Mouse (Mus musculus) heart, embryonic 10.5 days (tissue): ENCODE measurements around the gene Coq8a. TPM values are rescaled to one million over a fixed set of nuclear protein-coding genes. Genes with fewer than 3 reads are reported as not detected.

Source experiments
- DNase-seq: peaks from one replicate; pipeline ENCODE4 v3.0.0-alpha.2; 2017; ENCODE audit warnings: low spot score
- H3K27ac ChIP-seq: fragments of 300-500 bp; sonication (generic); 2 replicates; pipeline ENCODE4 v1.5.1; 2016; ENCODE audit warnings: mild to moderate bottlenecking
- H3K27me3 ChIP-seq: fragments of 300-500 bp; sonication (generic); 2 replicates; pipeline ENCODE4 v1.6.1; 2016; ENCODE audit warnings: mild to moderate bottlenecking; ENCODE audit not compliant: poor library complexity, insufficient read depth, severe bottlenecking
- H3K36me3 ChIP-seq: fragments of 300-500 bp; sonication (generic); 2 replicates; pipeline ENCODE4 v1.6.1; 2016; ENCODE audit warnings: mild to moderate bottlenecking, moderate library complexity
- H3K4me1 ChIP-seq: fragments of 300-500 bp; sonication (generic); 2 replicates; pipeline ENCODE4 v1.6.1; 2016; ENCODE audit warnings: mild to moderate bottlenecking
- H3K4me3 ChIP-seq: fragments of 300-500 bp; sonication (generic); 2 replicates; pipeline ENCODE4 v1.5.1; 2016; ENCODE audit warnings: mild to moderate bottlenecking, moderate library complexity
- H3K9me3 ChIP-seq: fragments of 300-500 bp; sonication (generic); 2 replicates; pipeline ENCODE4 v1.6.1; 2016; ENCODE audit warnings: mild to moderate bottlenecking, moderate library complexity
- WGBS: fragments of 180-500 bp; shearing (Covaris S2); methylation state at CpG from one replicate; pipeline ENCODE4 v1.1.7; 2016; 5-methylcytosine and 5-hydroxymethylcytosine counted together
- polyA plus RNA-seq: library from polyadenylated mRNA; unstranded; fragments of >200 nt; fragmentation: Nextera tagmentation; extraction: Ambion mirVana; gene quantifications from 2 replicates; pipeline ENCODE4 v1.2.1, GENCODE M21; 2016

Coq8a gene
- 4.0 and 8.2 TPM in 2 replicates for polyA plus RNA-seq

DNA sequence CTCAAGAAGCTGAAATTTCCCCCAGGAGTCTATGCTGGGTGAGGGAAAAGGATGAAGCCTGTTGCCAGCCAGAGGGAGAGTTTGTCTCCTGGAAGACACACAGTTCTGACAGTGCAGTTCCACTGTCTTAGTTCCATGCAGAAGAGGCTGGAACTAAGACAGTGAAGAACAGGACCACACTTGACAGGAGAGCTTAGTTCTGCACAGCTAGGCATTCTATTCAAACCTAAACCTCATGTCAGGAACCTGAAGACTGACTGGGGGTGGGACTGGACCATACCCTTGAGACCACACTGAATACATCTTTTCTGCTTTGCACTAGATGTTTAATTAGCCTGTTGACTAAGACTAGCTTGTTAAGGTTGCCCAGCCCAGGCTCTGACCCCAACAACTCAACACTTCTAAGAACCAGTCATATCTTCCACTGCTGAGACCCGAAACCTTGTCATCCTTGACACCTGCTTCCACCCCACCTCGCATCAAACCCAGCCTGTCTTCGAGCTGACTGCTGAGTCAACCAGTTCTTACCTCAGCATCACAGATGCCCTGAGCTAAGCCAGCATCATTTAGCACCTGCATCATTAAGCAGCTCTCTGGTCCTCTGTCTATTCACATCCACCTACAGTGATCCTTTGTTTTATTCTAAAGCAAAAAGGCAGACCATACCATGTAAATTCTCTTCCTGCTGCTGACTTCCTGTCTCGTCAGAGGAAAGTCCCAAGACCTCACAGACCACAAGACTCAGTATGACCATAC is at the start of gene Coq8a:
Gene Coq8a (minus strand): TSS at position 644 of the 756 bp plus-strand sequence.
- H3K4me3 ChIP-seq = no peak within 1 kb of the TSS
- DNase-seq = no peak
- no peaks in the 10 kb centered on the region for H3K9me3 ChIP-seq
- H3K36me3 ChIP-seq = no peaks in the 10 kb centered on the region
- peaks cover 7% of the 10 kb centered on the region; the same call in 1 of the 2 replicates for H3K27me3 ChIP-seq
- H3K27ac ChIP-seq = no peak within 1 kb of the TSS
- H3K4me1 ChIP-seq = peaks cover 16% of the 10 kb centered on the region
- WGBS = 55% methylated on average over 4 of the region's 4 CpGs

GRCm38 (mm10) chr1:180248593-180249146 is 49.3 kb upstream of the Coq8a start:
- peaks cover 7% of the 10 kb centered on the region; the same call in 1 of the 2 replicates for H3K36me3 ChIP-seq
- no peaks in the 10 kb centered on the region for H3K9me3 ChIP-seq
- 41% methylated on average over 7 of the region's 7 CpGs for WGBS
- no peak overlapping the region for H3K4me3 ChIP-seq
- H3K27me3 ChIP-seq = no peaks in the 10 kb centered on the region; the same call in 1 of the 2 replicates
- DNase-seq = no peak
- peak overlapping the region; percentile 69 for H3K27ac ChIP-seq
- peaks cover 61% of the 10 kb centered on the region for H3K4me1 ChIP-seq

DNA sequence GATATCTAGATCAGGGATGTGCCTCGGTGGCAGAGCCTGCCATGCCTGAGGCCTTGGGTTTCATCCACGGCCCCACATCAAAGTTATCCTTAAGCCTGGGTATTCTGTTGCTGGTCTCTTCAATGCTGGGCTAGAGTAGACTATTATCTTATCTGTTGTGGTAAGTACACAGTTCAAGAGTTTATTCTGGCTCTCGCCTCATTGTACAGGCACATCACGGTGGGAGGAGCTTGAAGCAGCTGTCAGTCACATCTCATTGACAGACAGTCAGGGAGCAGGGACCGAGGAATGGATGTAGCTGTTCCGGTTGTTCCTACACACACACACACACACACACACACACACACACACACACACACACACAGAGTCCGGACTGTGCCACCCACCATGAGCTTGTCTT is 48.5 kb upstream of the Coq8a start:
- H3K9me3 ChIP-seq = no peaks in the 10 kb centered on the region
- no peaks in the 10 kb centered on the region; the same call in 1 of the 2 replicates for H3K27me3 ChIP-seq
- peaks cover 10% of the 10 kb centered on the region; the same call in 1 of the 2 replicates for H3K36me3 ChIP-seq
- DNase-seq = no peak
- WGBS = 38% methylated on average over 7 of the region's 7 CpGs
- no peak overlapping the region for H3K4me3 ChIP-seq
- H3K27ac ChIP-seq = peak overlapping the region; percentile 69; the same call in 1 of the 2 replicates
- peaks cover 61% of the 10 kb centered on the region for H3K4me1 ChIP-seq

DNA sequence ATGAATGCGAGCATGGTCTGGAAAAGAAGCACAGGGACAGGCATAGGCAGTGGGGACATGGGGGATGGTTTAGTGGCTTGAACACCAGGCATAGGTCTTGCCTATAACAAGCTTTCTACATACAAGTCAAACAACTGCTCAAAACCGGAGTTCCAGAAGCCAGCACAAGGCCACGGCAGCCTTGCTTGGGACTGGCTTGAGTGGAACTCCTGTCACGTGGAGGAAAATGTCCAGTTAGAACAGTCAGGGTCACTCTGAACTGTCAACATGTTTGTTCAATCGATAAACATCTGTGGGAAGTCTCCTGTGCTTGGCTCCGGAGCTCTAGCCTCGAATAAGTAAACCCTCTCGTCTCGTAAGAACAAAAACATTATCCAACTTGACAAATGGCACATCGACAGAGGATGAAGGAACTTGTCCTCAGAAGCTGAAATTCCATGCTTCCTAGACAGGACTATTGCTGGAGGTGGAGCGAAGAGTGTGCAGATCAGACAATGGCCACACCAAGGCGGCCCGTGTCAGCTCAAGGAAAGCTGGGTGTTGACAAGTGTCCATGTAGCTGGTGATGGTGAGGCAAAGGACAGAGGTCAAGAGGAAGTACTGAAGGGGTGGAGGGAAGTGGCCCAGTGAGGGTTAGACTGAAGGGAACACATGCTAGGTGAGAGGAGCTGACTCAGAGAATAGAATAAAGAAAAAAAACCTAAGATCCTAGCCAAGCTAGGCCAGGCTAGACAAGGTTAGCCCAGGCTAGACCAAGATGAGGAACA is 46.5 kb upstream of the Coq8a start:
- H3K4me3 ChIP-seq = no peak overlapping the region
- no peaks in the 10 kb centered on the region for H3K9me3 ChIP-seq
- 0 out of 2 replicates have a peak overlapping the region, but pooled peaks have one; percentile 22 for H3K27ac ChIP-seq
- peaks cover 13% of the 10 kb centered on the region; the same call in 1 of the 2 replicates for H3K36me3 ChIP-seq
- DNase-seq = no peak
- WGBS = 61% methylated on average over 13 of the region's 13 CpGs
- H3K27me3 ChIP-seq = no peaks in the 10 kb centered on the region; the same call in 1 of the 2 replicates
- H3K4me1 ChIP-seq = peaks cover 53% of the 10 kb centered on the region

GRCm38 (mm10) chr1:180231729-180232128 is 32.3 kb upstream of the Coq8a start:
- no peaks in the 10 kb centered on the region for H3K27me3 ChIP-seq
- H3K9me3 ChIP-seq = no peaks in the 10 kb centered on the region
- peaks cover 2% of the 10 kb centered on the region; the same call in 1 of the 2 replicates for H3K4me1 ChIP-seq
- 78% methylated on average over 3 of the region's 3 CpGs for WGBS
- no peak for DNase-seq
- H3K27ac ChIP-seq = no peak overlapping the region
- peaks cover 28% of the 10 kb centered on the region for H3K36me3 ChIP-seq
- no peak overlapping the region for H3K4me3 ChIP-seq

GRCm38 (mm10) chr1:180230580-180230979 is 31.2 kb upstream of the Coq8a start:
- 30% methylated on average over 2 of the region's 2 CpGs for WGBS
- no peak for DNase-seq

DNA sequence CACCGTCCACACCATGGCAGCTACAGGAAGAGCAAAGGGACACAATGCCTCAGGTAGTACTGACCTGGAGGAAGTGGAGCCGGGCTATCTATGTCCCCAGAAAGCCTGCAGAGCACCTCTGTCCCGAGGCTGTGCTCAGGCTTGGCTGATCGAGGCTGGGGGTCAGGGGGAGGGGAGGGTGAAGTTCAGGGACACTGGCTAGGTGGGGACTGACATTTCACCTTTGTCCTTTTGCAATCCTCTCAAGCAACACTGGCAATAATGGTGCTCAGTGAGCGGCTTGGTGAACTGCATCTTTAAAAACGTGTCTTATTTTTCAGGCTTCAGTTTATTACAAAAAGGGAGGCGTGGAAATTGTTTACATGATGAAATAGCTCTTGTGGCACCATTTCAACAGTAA is 30.5 kb upstream of the Coq8a start:
- no peak for DNase-seq
- peaks cover 26% of the 10 kb centered on the region for H3K36me3 ChIP-seq
- H3K27ac ChIP-seq = no peak overlapping the region
- no peaks in the 10 kb centered on the region for H3K27me3 ChIP-seq
- no peaks in the 10 kb centered on the region for H3K9me3 ChIP-seq
- H3K4me1 ChIP-seq = peaks cover 14% of the 10 kb centered on the region
- 78% methylated on average over 7 of the region's 7 CpGs for WGBS
- no peak overlapping the region for H3K4me3 ChIP-seq

More at GRCm38 (mm10) chr1:180230580-180230979, 31.2 kb upstream of the Coq8a start:
- Histone ChIP-seq H3K27me3 (no peaks in the 10 kb centered on the region), H3K9me3 (no peaks in the 10 kb centered on the region), H3K36me3 (peaks cover 28% of the 10 kb centered on the region), H3K4me1 (peaks cover 9% of the 10 kb centered on the region), H3K4me3 (no peak overlapping the region), H3K27ac (no peak overlapping the region)

DNA sequence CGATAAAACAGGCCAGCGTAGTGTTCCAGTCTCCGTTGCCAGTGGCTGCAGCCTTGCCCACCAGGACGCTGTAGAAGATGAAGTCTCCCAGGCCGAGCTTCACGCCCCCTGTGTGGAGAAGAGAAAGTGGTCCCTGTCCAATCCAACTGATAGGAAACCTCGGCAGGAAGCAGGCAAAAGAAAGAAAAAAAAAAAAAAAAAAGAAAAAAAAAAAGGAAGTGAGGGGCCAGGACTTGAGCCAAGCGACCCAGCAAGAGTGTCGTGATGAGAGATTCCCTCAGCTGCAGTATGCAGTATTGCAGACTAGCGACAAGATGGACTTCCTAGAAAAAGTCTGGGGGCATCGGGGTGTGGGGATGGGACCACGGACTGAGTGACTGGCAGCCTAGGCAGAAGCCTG is 29.5 kb upstream of the Coq8a start:
- no peaks in the 10 kb centered on the region for H3K9me3 ChIP-seq
- no peak for DNase-seq
- peaks cover 14% of the 10 kb centered on the region for H3K4me1 ChIP-seq
- peaks cover 21% of the 10 kb centered on the region for H3K36me3 ChIP-seq
- WGBS = 74% methylated on average over 12 of the region's 12 CpGs
- H3K27ac ChIP-seq = no peak overlapping the region
- peaks cover 3% of the 10 kb centered on the region; the same call in 1 of the 2 replicates for H3K27me3 ChIP-seq
- no peak overlapping the region for H3K4me3 ChIP-seq

DNA sequence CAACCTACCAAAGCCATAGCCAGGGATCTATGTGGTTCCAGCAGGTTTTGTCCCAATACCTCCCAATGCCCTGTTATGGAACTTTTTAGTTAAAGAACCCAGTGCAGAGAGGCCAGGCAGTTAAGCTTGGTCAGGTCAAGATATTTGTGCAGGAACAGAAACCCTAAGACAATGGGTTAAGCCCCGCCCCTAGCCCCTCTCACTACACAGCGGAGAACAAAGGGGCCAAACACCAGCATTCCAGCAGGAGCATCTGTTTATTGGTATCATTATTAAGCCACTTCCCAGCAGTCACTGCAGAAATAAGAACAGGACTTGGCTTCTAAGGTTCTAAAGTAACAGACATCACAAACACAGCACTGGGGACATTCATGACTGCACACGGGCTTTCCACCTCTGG is 27.4 kb upstream of the Coq8a start:
- Histone ChIP-seq H3K4me3 (peak overlapping the region; percentile 62), H3K9me3 (no peaks in the 10 kb centered on the region), H3K27ac (peak overlapping the region; percentile 78; the same call in 1 of the 2 replicates), H3K4me1 (peaks cover 14% of the 10 kb centered on the region), H3K27me3 (peaks cover 7% of the 10 kb centered on the region; the same call in 1 of the 2 replicates), H3K36me3 (peaks cover 16% of the 10 kb centered on the region)
- no peak for DNase-seq
- WGBS = 81% methylated on average over 3 of the region's 3 CpGs

GRCm38 (mm10) chr1:180226221-180226713 is 26.9 kb upstream of the Coq8a start:
- Histone ChIP-seq H3K27ac (peak overlapping the region; percentile 78), H3K9me3 (no peaks in the 10 kb centered on the region), H3K4me1 (peaks cover 14% of the 10 kb centered on the region), H3K27me3 (peaks cover 7% of the 10 kb centered on the region; the same call in 1 of the 2 replicates), H3K36me3 (peaks cover 16% of the 10 kb centered on the region), H3K4me3 (peak overlapping the region; percentile 62)
- DNase-seq = no peak
- 7% methylated on average over 12 of the region's 12 CpGs for WGBS

GRCm38 (mm10) chr1:180225500-180226220 is 26.3 kb upstream of the Coq8a start:
- Histone ChIP-seq H3K4me1 (peaks cover 14% of the 10 kb centered on the region), H3K4me3 (peak overlapping the region; percentile 62), H3K27me3 (peaks cover 7% of the 10 kb centered on the region; the same call in 1 of the 2 replicates), H3K36me3 (peaks cover 16% of the 10 kb centered on the region), H3K9me3 (no peaks in the 10 kb centered on the region), H3K27ac (peak overlapping the region; percentile 78)
- peak; percentile 85 for DNase-seq
- 13% methylated on average over 21 of the region's 21 CpGs for WGBS

GRCm38 (mm10) chr1:180222007-180222406 is 22.6 kb upstream of the Coq8a start:
- Histone ChIP-seq H3K4me3 (no peak overlapping the region), H3K36me3 (no peaks in the 10 kb centered on the region), H3K27ac (no peak overlapping the region), H3K4me1 (peaks cover 14% of the 10 kb centered on the region), H3K27me3 (peaks cover 7% of the 10 kb centered on the region; the same call in 1 of the 2 replicates), H3K9me3 (no peaks in the 10 kb centered on the region)
- 83% methylated on average over 1 of the region's 1 CpGs for WGBS
- DNase-seq = no peak
